Mouse (Mus musculus) kidney, adult 2 months (tissue): ENCODE results near the gene Map6.

Experiments used
- CTCF ChIP-seq: fragments of 200-500 bp; conservative IDR thresholded peaks from 2 replicates; pipeline ENCODE4 v1.5.1; 2011; ENCODE audit warnings: low read depth, mild to moderate bottlenecking, control low read depth, low read length, moderate library complexity, mixed read lengths; ENCODE audit not compliant: insufficient read depth, insufficient read length
- POLR2A ChIP-seq: fragments of 200-500 bp; IDR thresholded peaks from one replicate; pipeline ENCODE4 v1.6.1; 2011; ENCODE audit warnings: low read depth, low read length, control low read depth

- TF ChIP-seq CTCF (no peak), POLR2A (no peak)
Measured at GRCm38 (mm10) chr7:99232571-99232970, 34.7 kb upstream of the Map6 start.
